Mouse (Mus musculus) retina, postnatal 1 day (tissue): ENCODE results near the gene Lamtor2.
"Not testable (repeated sequence)": the region's sequence is repeated elsewhere in the genome, so short reads cannot be mapped to it uniquely, and the experiment has no call there.

ENCODE experiments used
- DNase-seq: peaks from one replicate; pipeline ENCODE4 v3.0.0-alpha.2; 2012

Lamtor2 gene

GRCm38 (mm10) chr3:88552676-88553524 lies at the start of gene Lamtor2:
Gene Lamtor2, minus strand, starts transcription at chr3:88553074.
- peak; percentile 99 for DNase-seq

DNA sequence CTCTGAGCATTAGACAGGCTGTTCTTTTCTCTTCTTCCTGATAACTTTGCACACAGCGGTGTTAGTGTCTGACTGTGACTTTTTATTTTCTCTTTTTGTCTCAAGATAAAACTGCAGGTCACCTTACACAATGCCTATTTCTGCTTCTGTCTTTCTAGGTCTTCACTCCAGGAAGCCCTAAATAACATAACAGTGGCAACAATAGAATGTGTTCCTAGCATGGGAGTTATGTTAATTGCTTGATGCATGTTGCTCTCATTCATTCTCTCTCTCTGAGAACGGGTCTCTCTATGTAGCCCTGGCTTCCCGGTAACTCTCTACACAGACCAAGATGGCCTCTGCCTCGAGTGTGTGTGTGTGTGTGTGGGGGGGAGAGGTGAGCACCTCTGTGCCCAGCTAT lies 49.6 kb upstream of the Lamtor2 start:
- no peak for DNase-seq

DNA sequence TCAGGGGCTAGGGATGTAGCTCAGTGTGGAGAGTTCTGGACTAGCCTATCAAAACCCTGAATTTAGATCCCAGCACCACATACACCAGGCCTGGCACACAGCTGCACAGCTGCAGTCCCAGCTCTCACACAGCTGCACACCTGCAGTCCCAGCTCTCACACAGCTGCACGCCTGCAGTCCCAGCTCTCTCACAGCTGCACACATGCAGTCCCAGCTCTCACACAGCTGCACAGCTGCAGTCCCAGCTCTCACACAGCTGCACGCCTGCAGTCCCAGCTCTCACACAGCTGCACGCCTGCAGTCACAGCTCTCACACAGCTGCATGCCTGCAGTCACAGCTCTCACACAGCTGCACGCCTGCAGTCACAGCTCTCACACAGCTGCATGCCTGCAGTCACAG lies 43.7 kb upstream of the Lamtor2 start:
- not testable (repeated sequence) for DNase-seq

- DNase-seq = no peak
Measured at GRCm38 (mm10) chr3:88593893-88594580, 41.2 kb upstream of the Lamtor2 start.

- no peak for DNase-seq
Measured at GRCm38 (mm10) chr3:88592942-88593576, 40.2 kb upstream of the Lamtor2 start.

DNA sequence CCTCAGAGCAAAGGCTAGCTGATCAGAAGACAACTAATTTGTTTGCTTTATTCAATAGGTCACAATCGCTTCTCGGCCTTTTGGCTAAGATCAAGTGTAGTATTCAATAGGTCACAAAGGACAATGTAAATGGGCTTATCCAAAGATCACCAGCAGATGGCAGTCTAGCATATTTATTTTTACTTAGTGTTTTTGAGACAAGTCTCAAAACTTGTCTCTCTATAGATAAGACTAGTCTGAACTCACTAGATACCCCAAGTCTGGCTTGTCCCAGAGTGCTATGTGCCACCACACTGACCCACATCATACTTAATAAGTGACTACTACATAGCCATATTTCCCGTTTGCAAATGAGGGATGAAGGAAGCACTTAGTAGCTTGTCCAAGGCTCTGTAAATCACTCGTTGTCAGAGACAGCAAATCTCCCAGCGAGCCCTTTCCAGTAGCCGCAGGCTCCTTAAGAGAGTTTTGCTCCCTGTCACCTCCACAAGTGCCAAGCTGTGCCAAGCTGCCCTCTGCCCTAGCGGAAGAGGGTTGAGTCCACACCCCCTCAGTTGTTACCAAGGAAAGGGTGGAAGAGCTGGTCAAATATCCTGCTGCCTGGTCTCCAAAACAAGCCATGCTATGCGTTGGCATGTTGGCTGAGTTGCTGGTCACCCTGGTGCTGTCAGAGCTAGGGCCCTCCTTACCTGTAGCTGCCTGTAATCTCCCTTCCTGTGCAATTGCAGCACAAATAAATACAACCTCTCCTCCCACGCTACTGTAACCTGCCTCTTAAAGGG lies 39.3 kb upstream of the Lamtor2 start:
- DNase-seq = peak; percentile 82

DNA sequence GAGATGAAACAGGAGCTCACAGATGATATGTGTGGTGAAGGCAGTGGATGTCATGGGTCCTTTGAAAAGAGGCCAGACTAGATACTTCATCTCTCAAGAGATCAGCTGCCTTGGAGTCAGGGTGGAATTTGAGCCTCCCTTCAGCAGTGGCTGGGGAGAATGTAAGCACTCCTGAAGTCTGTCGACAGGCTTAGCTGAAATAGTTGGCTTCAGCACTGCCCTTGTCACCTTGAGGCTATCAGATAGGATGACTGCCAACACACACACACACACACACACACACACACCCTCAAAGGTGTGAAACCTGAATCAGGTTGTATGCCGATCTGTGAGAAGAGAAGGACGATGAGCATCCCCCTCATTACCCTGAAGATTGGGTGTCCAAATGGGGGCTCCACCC lies 38.2 kb upstream of the Lamtor2 start:
- no peak for DNase-seq

DNA sequence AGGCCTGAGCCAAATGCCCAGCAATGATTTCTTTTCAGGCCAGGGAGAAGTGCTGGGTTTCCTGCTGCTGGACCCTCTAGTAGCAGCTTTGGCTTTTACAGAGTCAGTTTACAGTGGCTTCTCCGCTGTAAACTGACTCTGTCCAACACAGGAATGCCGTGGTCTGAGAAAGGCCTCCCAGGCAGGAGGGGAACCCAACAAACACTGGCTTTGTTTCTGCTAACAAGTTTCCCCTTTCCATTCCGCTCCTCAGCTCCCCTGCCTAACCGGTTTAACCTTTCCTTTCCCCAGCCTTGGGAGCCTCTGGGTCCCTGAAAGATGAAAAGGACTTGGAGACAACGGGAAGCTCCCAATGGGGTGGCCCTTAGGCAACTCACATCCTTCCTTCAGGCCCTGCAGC lies 37.4 kb upstream of the Lamtor2 start:
- DNase-seq = no peak

DNA sequence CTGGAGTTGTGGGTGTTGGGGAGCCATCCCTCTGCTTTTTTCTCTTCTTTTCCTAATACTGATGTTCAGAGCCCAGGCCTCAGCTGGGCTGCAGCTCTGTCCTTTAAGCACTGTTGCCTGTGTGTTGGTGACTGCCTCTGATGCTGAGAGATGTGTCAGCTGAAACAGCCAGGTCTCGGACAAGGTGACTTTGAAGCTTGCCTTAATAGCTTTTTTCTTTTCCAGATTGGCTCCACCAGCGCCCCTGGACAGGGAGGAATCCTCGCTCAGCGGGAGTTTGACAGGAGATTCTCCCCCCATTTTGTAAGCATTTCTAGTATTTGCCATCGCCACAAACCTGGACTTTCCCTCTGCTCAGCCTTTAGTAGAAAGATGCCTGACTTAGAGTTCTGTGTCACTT lies 33.8 kb upstream of the Lamtor2 start:
- DNase-seq = no peak

DNA sequence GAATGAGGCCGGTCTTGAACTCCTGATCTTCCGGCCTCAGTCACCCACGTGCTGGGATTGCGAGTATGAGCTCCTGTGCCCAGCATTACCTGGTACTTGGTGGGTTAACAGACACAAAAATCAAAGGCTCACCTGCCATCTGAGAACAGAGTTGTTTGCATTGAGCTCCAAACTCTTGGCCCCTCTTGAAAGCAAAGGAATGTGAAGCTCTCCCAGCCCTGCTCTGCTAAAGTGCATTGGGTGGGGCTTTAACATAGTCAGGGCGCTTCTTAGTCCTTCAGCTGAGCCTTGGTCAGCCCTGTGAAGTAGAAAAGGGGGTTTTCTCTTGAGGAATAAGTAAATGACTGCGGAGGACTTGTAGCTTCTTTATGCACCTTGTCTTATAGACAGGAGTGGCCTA lies 32.9 kb upstream of the Lamtor2 start:
- no peak for DNase-seq

- DNase-seq = peak; percentile 93
Measured at GRCm38 (mm10) chr3:88579454-88580117, 26.7 kb upstream of the Lamtor2 start.

DNA sequence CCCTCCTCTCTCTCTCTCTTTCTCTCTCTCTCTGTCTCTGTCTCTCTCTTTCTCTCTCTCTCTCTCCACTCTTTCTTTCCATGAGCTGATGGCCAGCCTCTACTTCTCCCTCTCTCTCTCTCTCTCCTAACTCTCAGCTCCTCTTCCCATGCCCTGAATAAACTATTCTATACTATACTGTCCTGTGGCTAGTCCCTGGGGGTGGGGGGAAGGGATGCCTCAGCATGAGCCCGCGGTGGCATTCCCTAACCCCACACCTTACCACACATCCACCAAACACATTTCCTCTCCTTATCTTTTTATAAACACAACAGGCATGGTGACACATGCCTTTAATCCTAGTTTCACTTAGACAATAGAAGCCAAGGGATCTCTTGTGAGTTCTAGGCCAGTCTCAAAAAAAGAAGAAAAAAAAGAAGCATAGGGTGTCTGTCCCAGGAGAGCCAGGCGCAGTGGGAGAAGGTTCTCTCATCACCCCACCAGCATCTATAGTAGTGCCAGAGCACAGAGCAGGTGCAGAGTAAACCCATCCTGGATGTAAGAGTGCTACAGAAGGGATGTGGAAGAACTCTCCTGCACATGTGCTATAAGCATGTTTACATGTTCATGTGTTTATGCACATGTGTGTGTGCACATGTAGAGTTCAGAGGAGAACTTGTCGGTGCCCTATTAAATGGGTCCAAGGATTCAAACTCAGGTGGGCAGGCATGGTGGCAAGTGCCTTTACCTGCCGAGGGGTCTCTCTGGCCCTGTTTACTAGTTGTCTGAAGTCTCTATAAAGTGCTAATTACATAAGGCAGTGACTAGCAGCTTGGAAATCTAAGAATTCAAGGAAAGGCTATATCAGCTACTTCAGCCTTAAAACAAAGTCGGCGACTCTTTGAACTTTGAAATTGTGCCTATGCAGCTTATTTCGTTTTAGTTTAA lies 25.9 kb upstream of the Lamtor2 start:
- no peak for DNase-seq

DNA sequence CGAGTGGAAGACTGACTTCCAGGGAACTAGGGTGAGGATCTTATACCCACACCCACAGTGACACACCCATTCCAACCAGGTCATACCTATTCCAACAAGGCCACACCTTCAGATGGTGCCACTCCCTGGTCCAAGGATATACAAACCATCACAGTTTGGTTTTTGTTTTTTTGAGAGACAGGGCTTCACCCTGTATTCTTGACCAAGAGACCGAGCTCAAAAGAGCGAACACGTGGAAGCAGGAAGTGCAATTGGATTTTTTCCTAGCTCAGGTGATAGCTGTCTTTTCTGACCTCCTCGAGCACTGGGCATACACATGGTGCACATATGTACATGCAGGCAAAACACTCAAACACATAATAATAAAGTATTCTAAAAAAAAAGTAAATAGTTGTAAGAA lies 25.0 kb upstream of the Lamtor2 start:
- not testable (repeated sequence) for DNase-seq

DNA sequence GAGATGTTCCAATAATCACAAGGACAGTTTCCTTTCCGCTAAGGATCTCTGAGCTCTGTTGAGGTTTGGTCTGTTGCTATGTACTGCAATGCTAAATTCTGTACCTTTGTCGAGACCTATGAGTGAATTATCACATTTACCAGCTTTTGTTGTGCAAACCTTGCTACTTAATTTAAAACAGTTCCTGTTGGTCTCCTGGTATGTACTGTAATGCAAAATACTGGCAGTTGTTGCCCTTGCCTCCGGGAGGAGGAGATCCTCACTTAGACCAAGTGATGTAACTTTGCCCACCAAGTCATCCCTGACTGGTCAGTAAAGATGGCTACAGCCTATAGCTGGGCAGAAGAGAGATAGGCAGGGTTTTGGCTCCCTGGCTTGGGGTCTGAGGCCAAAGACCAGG lies 22.7 kb upstream of the Lamtor2 start, which contains the start of gene Ssr2:
Ssr2 (plus strand) TSS at position 337 of the 400 bp plus-strand sequence.
- no peak for DNase-seq

- DNase-seq = no peak
Measured at GRCm38 (mm10) chr3:88573810-88574209, 20.9 kb upstream of the Lamtor2 start.

DNA sequence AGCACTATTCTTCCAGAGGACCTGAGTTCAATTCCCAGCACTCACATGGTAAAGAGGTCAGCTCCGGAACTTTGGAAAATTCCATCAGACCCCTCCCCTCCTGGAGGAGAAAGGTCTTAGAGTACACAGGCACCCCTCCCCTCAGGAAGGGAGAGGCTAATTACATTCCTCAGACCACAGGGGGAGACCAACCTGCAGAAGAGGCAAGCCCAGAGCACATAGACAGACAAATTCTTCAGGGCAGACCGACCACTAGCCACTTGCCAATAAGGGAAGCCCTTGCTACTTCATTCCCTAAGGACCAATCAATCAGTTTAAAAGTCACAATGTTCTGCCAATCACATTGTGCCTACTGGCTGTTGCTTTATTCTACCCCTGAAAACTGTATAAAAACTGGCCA lies 20.0 kb upstream of the Lamtor2 start:
- DNase-seq = no peak

DNA sequence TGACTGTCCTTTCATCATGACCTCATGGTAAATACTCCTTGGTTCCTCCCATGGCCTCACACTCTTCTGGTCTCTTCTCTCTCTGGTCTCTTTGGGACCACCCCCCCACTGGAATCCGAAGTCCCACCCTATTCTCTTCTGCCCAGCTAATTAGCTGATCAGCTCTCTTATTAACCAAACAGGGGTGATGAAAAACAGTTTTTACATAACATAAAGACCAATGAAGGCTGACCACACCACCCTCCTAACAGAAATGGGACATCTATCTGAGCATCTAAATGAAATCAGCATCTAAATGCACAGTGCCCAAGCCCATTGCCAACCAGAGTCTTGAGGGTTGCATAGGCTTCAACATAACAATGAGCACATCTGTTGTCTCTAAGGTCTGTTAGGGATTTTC lies 19.0 kb upstream of the Lamtor2 start:
- no peak for DNase-seq

- no peak for DNase-seq
Measured at GRCm38 (mm10) chr3:88570341-88570740, 17.5 kb upstream of the Lamtor2 start.

DNA sequence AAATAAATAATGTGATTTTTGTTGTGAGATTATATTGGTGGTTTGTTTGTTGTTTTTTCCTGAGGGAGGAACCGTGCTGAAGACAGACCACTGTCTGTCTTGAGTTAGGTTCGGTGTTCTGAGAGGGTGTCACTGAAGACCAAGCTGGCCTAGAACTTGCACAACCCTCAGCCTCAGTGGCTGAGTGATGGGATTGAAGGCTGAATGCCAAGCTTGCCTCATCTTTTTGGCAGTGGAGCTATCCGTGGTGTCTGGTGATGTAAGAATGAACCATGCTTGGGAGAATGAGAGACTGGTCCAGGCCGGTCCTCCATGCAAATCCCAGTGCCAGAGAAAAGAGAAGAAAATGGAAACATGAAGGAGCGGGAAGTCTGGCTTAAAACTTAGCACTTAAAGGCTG lies 16.8 kb upstream of the Lamtor2 start:
- DNase-seq = no peak

GRCm38 (mm10) chr3:88569093-88569492 lies 16.2 kb upstream of the Lamtor2 start:
- no peak for DNase-seq

DNA sequence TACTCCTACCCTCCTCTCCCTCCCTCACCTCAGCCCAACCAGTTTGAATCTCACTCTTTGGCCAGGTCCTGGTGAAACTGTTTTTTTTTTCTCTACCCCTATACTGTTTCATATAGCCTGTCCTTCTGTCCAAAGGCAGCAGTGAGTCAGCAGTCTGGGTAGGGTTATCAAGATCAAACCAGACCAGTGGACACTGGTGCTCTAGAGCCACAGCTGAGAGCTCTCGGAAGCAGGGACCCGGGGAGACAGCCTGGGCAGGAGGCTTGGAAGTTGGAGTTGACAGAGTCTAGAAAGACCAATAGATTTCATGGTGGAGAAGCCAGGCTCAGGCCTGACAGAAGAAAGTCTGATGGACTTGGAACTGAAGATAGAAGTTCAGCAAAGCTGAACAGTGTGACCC lies 15.7 kb upstream of the Lamtor2 start:
- DNase-seq = no peak
